Mouse (Mus musculus) bone marrow, adult 2 months (tissue): ENCODE measurements around the gene Atp5g1.

Source experiments
- CTCF ChIP-seq: fragments of 200-500 bp; IDR thresholded peaks from 2 replicates; pipeline ENCODE4 v1.5.1; 2011; ENCODE audit warnings: low read length, control low read depth; ENCODE audit not compliant: control insufficient read depth, insufficient read depth
- POLR2A ChIP-seq: fragments of 200-500 bp; IDR thresholded peaks from 2 replicates; pipeline ENCODE4 v1.6.1; 2011; ENCODE audit warnings: low read depth, mild to moderate bottlenecking, control low read depth, low read length, borderline replicate concordance; ENCODE audit not compliant: control insufficient read depth

- TF ChIP-seq CTCF (no peak), POLR2A (no peak)
Measured at GRCm38 (mm10) chr11:96075177-96075508, 327 bp downstream of the Atp5g1 start.
